Mouse (Mus musculus) right cerebral cortex, postnatal 25 days (tissue): ENCODE measurements around the gene Abhd12.

ENCODE experiments used
- DNase-seq: peaks from one replicate; pipeline ENCODE4 v3.0.0; 2022

The Abhd12 gene

DNA sequence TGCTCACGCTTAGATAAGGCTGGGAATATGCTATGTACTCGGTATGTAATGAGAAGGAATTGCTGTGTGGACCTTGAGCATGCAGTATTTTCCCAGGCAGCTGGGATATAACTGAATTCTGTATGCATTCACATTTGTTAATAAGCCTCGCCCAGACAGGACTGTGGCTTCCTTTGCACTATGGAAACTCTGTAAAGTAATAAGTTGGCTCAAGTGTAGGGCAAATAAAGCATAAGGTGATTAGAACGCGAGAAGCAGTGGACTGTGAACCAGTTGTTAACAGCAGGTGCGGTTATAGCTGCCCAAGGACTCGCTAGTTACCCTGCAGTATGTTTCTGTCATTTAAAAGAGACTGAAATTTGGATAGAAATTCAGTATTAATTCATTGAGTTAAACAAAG lies 106.5 kb downstream of the Abhd12 start:
- DNase-seq: no peak

GRCm38 (mm10) chr2:150793320-150793719 lies 111.2 kb downstream of the Abhd12 start:
- DNase-seq: no peak

DNA sequence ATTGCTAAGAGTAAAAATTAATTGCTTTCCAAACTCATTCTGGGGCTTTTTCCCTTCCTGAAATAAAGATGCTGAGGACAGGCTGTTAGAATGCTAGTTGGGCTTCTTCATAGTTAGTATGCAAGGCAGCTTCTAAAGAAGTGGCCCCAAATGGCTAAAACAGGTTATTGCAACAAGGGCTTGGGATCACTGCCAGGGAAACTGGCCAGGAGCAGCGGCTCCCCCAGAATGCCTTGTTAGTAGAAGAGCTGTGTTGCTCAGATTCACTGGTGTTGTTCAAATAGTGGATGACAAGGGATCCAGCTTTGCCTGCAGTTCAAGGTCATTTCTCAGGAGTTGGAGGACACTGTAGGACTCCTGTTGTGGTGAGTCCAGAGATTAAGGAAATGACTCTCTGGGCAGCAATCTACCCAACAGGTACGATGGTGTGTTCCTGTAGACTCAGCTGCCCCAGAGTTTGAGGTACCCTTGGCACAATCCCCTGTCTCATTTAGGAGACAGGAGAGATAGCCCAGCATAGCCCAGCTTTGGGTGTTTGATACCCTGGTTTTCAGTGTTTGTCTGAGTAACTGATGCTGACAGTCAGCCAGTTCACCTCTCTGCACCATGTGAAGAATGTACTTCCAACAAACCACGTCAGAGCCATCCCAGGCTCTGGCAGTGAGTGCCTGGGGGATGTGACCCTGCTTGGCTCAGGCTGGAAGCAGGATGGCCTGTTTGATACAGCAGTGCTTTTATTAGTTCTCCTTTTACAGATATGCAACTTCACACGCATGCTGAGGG lies 115.6 kb downstream of the Abhd12 start:
- DNase-seq: peak; percentile 60

- no peak for DNase-seq
These were observed 117.2 kb downstream of the Abhd12 start for GRCm38 (mm10) chr2:150787234-150787771.

DNA sequence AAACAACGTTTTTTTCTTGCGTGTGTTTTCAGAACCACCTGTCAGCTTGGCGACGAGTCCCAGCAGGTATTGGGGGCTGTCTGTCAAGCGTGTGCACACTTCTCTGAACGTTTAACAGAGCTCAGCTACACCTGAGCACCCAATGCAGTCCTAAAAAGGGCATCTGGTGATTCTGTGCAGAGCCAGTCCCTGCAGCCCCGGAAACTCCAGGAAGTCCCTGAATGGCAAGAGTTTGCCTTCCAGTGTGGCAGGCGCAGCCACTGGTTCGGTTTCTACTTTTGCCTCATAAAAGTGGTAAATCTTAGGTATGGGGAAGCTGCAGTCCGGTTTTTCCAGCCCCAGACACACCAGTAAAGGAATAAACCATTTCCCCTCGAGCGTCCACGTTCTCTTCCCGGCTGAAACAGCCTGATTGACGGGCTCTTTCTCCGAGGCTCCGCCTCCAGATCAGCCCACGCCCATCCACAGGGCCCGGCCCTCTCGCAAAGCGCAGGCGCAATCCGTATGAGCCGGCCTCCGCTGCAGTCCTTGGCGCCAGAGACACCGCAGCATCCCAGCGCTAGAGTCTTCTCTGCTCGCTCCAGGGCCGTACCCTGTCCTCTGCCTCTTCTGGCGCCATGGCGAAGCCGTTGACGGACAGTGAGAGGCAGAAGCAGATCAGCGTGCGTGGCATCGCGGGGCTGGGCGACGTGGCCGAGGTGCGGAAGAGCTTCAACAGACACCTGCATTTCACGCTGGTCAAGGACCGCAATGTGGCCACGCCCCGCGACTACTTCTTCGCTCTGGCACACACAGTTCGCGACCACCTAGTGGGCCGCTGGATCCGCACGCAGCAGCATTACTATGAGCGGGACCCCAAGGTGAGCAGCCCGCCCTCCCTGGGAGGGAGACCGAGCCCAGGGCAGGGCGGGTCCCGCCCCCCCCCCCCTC lies 118.0 kb downstream of the Abhd12 start, which contains the start of gene Pygb:
Gene Pygb, plus strand, starts transcription at position 485 of the 930 bp plus-strand sequence.
- peak; percentile 87 for DNase-seq

- DNase-seq: no peak
These were observed 121.7 kb downstream of the Abhd12 start for GRCm38 (mm10) chr2:150782801-150783200.
